Mouse (Mus musculus) layer of hippocampus, adult 8-10 months (tissue): ENCODE measurements around the gene Serpinf1. TPM values are rescaled to one million over a fixed set of nuclear protein-coding genes. Genes with fewer than 3 reads are reported as not detected.
"Not testable (repeated sequence)": the region's sequence is repeated elsewhere in the genome, so short reads cannot be mapped to it uniquely, and the experiment has no call there.

Source experiments
- DNase-seq, 2 experiments: peaks; one replicate each; pipeline ENCODE4 v3.0.0; 2022; ENCODE audit warnings: low spot score in 2 of 2
- total RNA-seq, 4 experiments: library from RNA; stranded (reverse); gene quantifications; 2 replicates each; pipeline ENCODE4 v1.2.4; 2022

The Serpinf1 gene
- total RNA-seq, 4 experiments from 2014 or later, result 9.7 to 16.0 (median 11.5) TPM

- no peak for DNase-seq
Observed at GRCm38 (mm10) chr11:75423091-75423490, 590 bp upstream of the Serpinf1 start.

GRCm38 (mm10) chr11:75421375-75422012 lies 1.0 kb downstream of the Serpinf1 start:
- no peak for DNase-seq

GRCm38 (mm10) chr11:75420810-75421374 lies 1.6 kb downstream of the Serpinf1 start:
- DNase-seq, result no peak

- DNase-seq, result no peak
Observed at GRCm38 (mm10) chr11:75420037-75420436, 2.5 kb downstream of the Serpinf1 start.

GRCm38 (mm10) chr11:75415994-75416393 lies 6.5 kb downstream of the Serpinf1 start:
- DNase-seq, result no peak

- DNase-seq, result no peak
Observed at GRCm38 (mm10) chr11:75415096-75415495, 7.4 kb downstream of the Serpinf1 start.

GRCm38 (mm10) chr11:75410591-75410990 lies 11.9 kb downstream of the Serpinf1 start:
- no peak for DNase-seq

- DNase-seq, result no peak
Observed at GRCm38 (mm10) chr11:75409679-75410575, 12.6 kb downstream of the Serpinf1 start.

- DNase-seq, result no peak
Observed at GRCm38 (mm10) chr11:75406865-75407264, 15.6 kb downstream of the Serpinf1 start.

GRCm38 (mm10) chr11:75406104-75406503 lies 16.4 kb downstream of the Serpinf1 start:
- no peak for DNase-seq

- DNase-seq, result no peak
Observed at GRCm38 (mm10) chr11:75404801-75405200, 17.7 kb downstream of the Serpinf1 start.

GRCm38 (mm10) chr11:75403301-75404052 lies 19.0 kb downstream of the Serpinf1 start:
- no peak for DNase-seq

- DNase-seq, result peak; percentile 56 to 66
Observed at GRCm38 (mm10) chr11:75402271-75402690, 20.2 kb downstream of the Serpinf1 start.

- peak; percentile 43 to 55 for DNase-seq
Observed at GRCm38 (mm10) chr11:75400099-75400498, 22.4 kb downstream of the Serpinf1 start.

GRCm38 (mm10) chr11:75399411-75399841 lies 23.1 kb downstream of the Serpinf1 start:
- peak; percentile 67 to 78 for DNase-seq

GRCm38 (mm10) chr11:75397452-75397851 lies 25.0 kb downstream of the Serpinf1 start:
- peak in 1 of 2 experiments; percentile 23 for DNase-seq

- DNase-seq, result no peak
Observed at GRCm38 (mm10) chr11:75395611-75396010, 26.9 kb downstream of the Serpinf1 start.

- DNase-seq, result not testable (repeated sequence)
Observed at GRCm38 (mm10) chr11:75383529-75383928, 39.0 kb downstream of the Serpinf1 start.

GRCm38 (mm10) chr11:75378786-75379185 lies 43.7 kb downstream of the Serpinf1 start:
- not testable (repeated sequence) for DNase-seq

GRCm38 (mm10) chr11:75377125-75377524 lies 45.4 kb downstream of the Serpinf1 start:
- DNase-seq, result no peak
